In the genomic region with DNA sequence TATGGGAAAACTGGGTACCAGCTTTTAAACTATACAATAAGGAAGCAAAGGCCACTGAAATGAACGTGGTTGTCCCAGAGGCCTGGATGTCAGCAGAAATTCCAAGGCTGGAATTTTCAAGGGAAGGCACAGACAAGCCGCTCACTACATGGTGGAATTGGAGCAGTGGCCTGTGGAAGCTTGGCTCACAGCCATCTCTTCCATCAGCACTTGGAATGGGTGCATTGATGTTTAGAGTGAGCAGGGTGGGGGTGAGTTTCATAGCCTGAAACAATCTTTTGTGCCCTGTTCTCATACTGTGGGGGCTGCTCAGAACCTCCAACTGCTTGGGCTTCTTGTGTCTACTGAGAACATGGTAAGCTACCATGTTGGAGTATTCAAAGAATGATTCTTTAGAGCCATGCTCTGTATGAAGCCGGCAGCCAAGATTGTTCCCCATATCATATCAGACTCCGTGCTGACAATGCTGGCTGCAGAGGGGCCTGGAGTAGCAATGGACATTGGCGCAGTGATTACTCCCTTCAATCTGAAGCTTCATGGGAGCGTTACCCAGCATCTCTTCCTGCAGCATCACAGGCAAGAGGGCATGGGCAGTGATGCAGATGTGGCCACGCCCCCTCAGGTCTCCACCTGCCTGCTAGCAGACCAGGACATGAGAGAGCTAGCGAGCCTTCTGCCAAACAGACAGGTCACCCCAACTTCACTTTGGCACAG, we compare ENCODE assay signal across 10 mouse cellular contexts.
A peak's percentile ranks its signal among the peaks of the same experiment; 100 is the strongest.
DNase-seq lines count a peak whose midpoint lies in the region; ATAC-seq and TF ChIP-seq lines count a peak whose summit lies in the region.
"Had no signal": no experiment of that assay in that cellular context is flagged by ENCODE, and none has a peak within 500 bp of the region (broad histone marks: within the 10 kb centered on the region; RNA-seq: fewer than 3 reads in every experiment).

No protein-coding gene starts in this region.

- H3K79me2 ChIP-seq in liver, adult 2 months (ENCODE audit: control insufficient read depth, insufficient read depth, low read length), result no peaks in the 10 kb centered on the region

- WGBS in liver, adult 2 months, result 82% methylated on average over 8 of the region's 8 CpGs
- WGBS in liver, embryonic 11.5 days, result 80% methylated on average over 8 of the region's 8 CpGs
- WGBS in forebrain, embryonic 15.5 days, result 68% methylated on average over 8 of the region's 8 CpGs
- 82% methylated on average over 8 of the region's 8 CpGs for WGBS in neural tube, embryonic 14.5 days

- TF ChIP-seq POLR2A in liver, adult 2 months (IDR thresholded peaks at IDR 0.05; ENCODE audit: extremely low read depth, insufficient read depth, low read length), result no peak

- H3K4me3 ChIP-seq in liver, adult 2 months (ENCODE audit: insufficient read depth, low read depth, low read length), result no peak overlapping the region
- H3K4me3 ChIP-seq in liver, embryonic 11.5 days (ENCODE audit: low read depth, low read length), result no peak overlapping the region
- no peak overlapping the region for H3K4me3 ChIP-seq in forebrain, embryonic 15.5 days
- H3K4me3 ChIP-seq in neural tube, embryonic 14.5 days (ENCODE audit: low read depth, low read length), result no peak overlapping the region

- H3K27me3 ChIP-seq in liver, adult 2 months (ENCODE audit: control insufficient read depth, insufficient read depth, low read length), result no peaks in the 10 kb centered on the region
- H3K27me3 ChIP-seq in liver, embryonic 11.5 days (replicated peaks; ENCODE audit: control insufficient read depth, insufficient read depth, low read length), result no peaks in the 10 kb centered on the region
- H3K27me3 ChIP-seq in forebrain, embryonic 15.5 days, result no peaks in the 10 kb centered on the region
- H3K27me3 ChIP-seq in neural tube, embryonic 14.5 days (ENCODE audit: control insufficient read depth, insufficient read depth, low read length), result no peaks in the 10 kb centered on the region

- ATAC-seq in liver, embryonic 11.5 days (replicated peaks; ENCODE audit: low FRiP score), result no peak
- ATAC-seq in forebrain, embryonic 15.5 days (replicated peaks), result peak; percentile 47
- 0 out of 2 replicates have a peak, but pooled peaks have one; percentile 68 for ATAC-seq in neural tube, embryonic 14.5 days (ENCODE audit: low read depth)

- no peaks in the 10 kb centered on the region for H3K36me3 ChIP-seq in liver, adult 2 months (ENCODE audit: control insufficient read depth, insufficient read depth, low read length)
- H3K36me3 ChIP-seq in liver, embryonic 11.5 days (ENCODE audit: control insufficient read depth, insufficient read depth, low read length), result no peaks in the 10 kb centered on the region
- H3K36me3 ChIP-seq in forebrain, embryonic 15.5 days, result no peaks in the 10 kb centered on the region
- no peaks in the 10 kb centered on the region for H3K36me3 ChIP-seq in neural tube, embryonic 14.5 days (ENCODE audit: control insufficient read depth, insufficient read depth, low read length)

- intact Hi-C loops in gastrocnemius, postnatal 14 days (cut with DNase I; ENCODE audit: low total_unique reads), result no loop called here

- peaks cover 14% of the 10 kb centered on the region for H3K4me1 ChIP-seq in liver, adult 2 months (ENCODE audit: control insufficient read depth, insufficient read depth, low read length)
- H3K4me1 ChIP-seq in liver, embryonic 11.5 days (replicated peaks; ENCODE audit: control insufficient read depth, insufficient read depth, low read length), result no peaks in the 10 kb centered on the region
- peaks cover 25% of the 10 kb centered on the region for H3K4me1 ChIP-seq in forebrain, embryonic 15.5 days
- H3K4me1 ChIP-seq in neural tube, embryonic 14.5 days (ENCODE audit: control insufficient read depth, insufficient read depth, low read length), result 0 out of 2 replicates have a peak, but pooled peaks cover 3% of the 10 kb centered on the region

- TF ChIP-seq CTCF in liver, adult 2 months (IDR thresholded peaks at IDR 0.05; ENCODE audit: low read depth, low read length), result no peak

- DNase-seq in gastrocnemius, postnatal 10 days, result peak; percentile 41
- DNase-seq in gastrocnemius, postnatal 14 days, result no peak
- peak; percentile 51 for DNase-seq in liver, adult 2 months (ENCODE audit: extremely low read depth, low read depth, low spot score)
- DNase-seq in liver, embryonic 11.5 days (ENCODE audit: low spot score), result no peak
- no peak for DNase-seq in ovary, adult 18-20 months (ENCODE audit: low spot score)
- DNase-seq in adrenal gland, postnatal 14 days, result no peak
- DNase-seq: kidney, adult 8-10 months had no signal

- H3K9ac ChIP-seq in liver, adult 2 months (ENCODE audit: low read depth, low read length), result no peak overlapping the region
- H3K9ac ChIP-seq in liver, embryonic 11.5 days (ENCODE audit: low read depth, low read length), result no peak overlapping the region
- H3K9ac ChIP-seq in forebrain, embryonic 15.5 days (replicated peaks), result no peak overlapping the region
- no peak overlapping the region for H3K9ac ChIP-seq in neural tube, embryonic 14.5 days (replicated peaks; ENCODE audit: low read depth, low read length)
- H3K9ac ChIP-seq: liver, embryonic 14.5 days had no signal

- no peaks in the 10 kb centered on the region for H3K9me3 ChIP-seq in liver, embryonic 11.5 days (ENCODE audit: control insufficient read depth, low read length)
- H3K9me3 ChIP-seq in forebrain, embryonic 15.5 days, result no peaks in the 10 kb centered on the region
- H3K9me3 ChIP-seq in neural tube, embryonic 14.5 days (ENCODE audit: control insufficient read depth, low read length), result no peaks in the 10 kb centered on the region

- no peak overlapping the region for H3K4me2 ChIP-seq in liver, embryonic 11.5 days
- H3K4me2 ChIP-seq in forebrain, embryonic 15.5 days (replicated peaks), result no peak overlapping the region
- H3K4me2 ChIP-seq in neural tube, embryonic 14.5 days (ENCODE audit: low read depth, low read length), result no peak overlapping the region

- H3K27ac ChIP-seq in liver, adult 2 months (replicated peaks; ENCODE audit: insufficient read depth, low read depth, low read length), result peak overlapping the region; percentile 43
- H3K27ac ChIP-seq in liver, embryonic 11.5 days (ENCODE audit: low read depth, low read length), result no peak overlapping the region
- H3K27ac ChIP-seq in forebrain, embryonic 15.5 days (replicated peaks), result no peak overlapping the region
- H3K27ac ChIP-seq in neural tube, embryonic 14.5 days (ENCODE audit: low read depth, low read length), result no peak overlapping the region
- H3K27ac ChIP-seq: liver, embryonic 14.5 days had no signal

Comparison
In these comparisons a context has a peak if more than half of its experiments do, and no peak if none do; other contexts are left out.
1. DNase-seq: peak in gastrocnemius, postnatal 10 days (single experiment) and liver, adult 2 months (single experiment); none in gastrocnemius, postnatal 14 days (single experiment), liver, embryonic 11.5 days (single experiment), ovary, adult 18-20 months (single experiment) and adrenal gland, postnatal 14 days (single experiment).